Mouse (Mus musculus) gastrocnemius, adult 2 months (tissue): ENCODE results near the gene Doc2g. TPM values are rescaled to one million over a fixed set of nuclear protein-coding genes. Genes with fewer than 3 reads are reported as not detected.
"Not testable (repeated sequence)": the region's sequence is repeated elsewhere in the genome, so short reads cannot be mapped to it uniquely, and the experiment has no call there.

Source experiments
- DNase-seq: peaks from one replicate; pipeline ENCODE4 v3.0.0; 2022
- H3K27ac ChIP-seq: fragments of 200-600 bp; 2 replicates; pipeline ENCODE4 v1.8.1; 2022; ENCODE audit warnings: mild to moderate bottlenecking
- H3K4me3 ChIP-seq: fragments of 200-600 bp; 2 replicates; pipeline ENCODE4 v1.8.1; 2022; ENCODE audit warnings: mild to moderate bottlenecking, moderate library complexity
- CTCF ChIP-seq: fragments of 200-600 bp; IDR thresholded peaks from 2 replicates; pipeline ENCODE4 v1.8.1; 2022; ENCODE audit warnings: antibody characterized with exemption, mild to moderate bottlenecking, moderate library complexity
- intact Hi-C: fragments of 180-260 bp; cut with DNase I; formaldehyde crosslinking; loops from one replicate; pipeline ENCODE4 v1.15.1; 2025
- total RNA-seq, 2 experiments: library from RNA; stranded (reverse); gene quantifications; 2 replicates each; pipeline ENCODE4 v1.2.3; 2021

The Doc2g gene
- total RNA-seq, 2 experiments from 2014 or later = 0.56 to 2.6 TPM

DNA sequence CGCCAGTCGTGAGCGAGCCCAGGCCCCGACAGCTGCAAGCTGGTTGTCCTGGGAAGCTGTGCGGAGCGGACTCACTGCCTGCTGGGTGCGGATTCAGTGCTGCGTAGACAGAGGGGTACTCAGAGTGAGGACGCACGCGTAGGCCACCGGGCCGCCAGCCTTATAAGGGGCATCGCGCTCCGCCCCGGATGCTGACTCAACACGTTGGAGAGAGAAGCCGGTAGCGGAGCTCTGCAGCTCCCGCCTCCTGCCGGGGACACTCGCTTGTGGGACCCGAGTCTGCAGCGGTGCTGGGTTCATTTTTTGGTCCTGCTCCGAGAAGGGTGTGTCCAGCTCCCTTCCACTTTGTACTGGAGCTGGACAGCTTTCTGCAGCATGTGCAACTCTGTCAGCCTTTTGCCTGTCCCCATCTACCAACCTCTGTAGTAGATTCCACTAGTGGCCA lies 34.7 kb downstream of the Doc2g start, which contains the start of gene Gstp1:
Gstp1 (minus strand) TSS at position 198 of the 445 bp plus-strand sequence.
- H3K27ac ChIP-seq = peak within 1 kb of the TSS; percentile 94
- TF ChIP-seq CTCF = peak; percentile 36; the same call in 1 of the 2 replicates
- H3K4me3 ChIP-seq = peak within 1 kb of the TSS; percentile 84
- peak; percentile 95 for DNase-seq
- intact Hi-C loops = no loop called here

DNA sequence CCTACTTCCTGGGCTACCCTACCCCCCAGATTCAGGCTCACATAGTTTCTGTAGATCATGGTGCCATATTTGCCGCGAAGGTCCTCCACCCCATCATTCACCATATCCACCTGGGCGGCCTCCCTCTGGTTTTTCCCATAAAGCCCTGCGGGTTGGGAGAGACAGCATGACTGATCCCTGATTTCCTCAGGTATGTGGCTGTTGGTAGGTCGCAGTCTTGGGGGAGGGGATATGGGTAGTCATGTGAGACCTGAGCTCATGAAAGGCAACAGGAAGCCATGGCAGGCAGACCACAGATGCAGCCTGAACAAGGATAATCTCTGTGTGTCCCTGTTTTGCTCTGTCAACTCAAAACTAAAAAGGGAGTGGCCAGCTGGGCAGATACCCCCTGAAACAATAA lies 37.8 kb downstream of the Doc2g start:
- H3K4me3 ChIP-seq, DNase-seq, H3K27ac ChIP-seq, intact Hi-C loops: not testable (repeated sequence)

DNA sequence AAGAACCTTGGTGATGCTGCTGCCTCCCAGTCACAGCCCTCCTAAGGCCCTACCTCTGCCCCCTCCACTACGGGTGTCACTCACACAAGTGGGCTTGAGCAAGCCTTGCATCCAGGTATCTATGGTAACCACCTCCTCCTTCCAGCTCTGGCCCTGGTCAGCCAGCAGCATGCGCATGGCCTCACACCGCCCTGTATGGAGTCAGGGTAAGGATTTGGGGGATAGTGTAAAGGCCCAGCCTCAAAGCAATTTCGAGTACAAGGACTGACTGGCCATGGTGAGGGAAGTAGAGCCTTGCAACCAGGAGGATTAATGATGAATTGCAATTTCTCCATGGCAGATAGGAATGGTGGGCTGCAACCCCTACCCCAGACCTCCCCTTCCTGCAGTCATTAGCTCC lies 38.4 kb downstream of the Doc2g start:
- DNase-seq, intact Hi-C loops: not testable (repeated sequence)
- H3K27ac ChIP-seq = peak overlapping the region; percentile 86
- peak overlapping the region; percentile 69 for H3K4me3 ChIP-seq

DNA sequence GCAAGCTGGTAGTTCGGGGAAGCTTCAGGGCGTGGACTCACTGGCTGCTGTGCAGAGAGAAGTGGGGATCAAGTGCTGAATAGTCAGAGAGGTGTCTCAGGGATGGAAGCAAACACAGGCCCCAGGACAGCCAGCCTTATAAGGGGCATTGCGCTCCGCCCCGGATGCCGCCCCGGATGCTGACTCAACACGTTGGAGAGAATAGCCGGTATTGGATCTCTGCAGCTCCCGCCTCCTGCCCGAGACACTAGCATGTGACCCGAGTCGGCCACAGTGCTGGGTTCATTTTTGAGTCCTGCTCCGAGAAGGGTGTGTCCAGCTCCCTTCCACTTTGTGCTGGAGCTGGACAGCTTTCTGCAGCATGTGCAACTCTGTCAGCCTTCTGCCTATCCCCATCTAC lies 39.0 kb downstream of the Doc2g start:
- DNase-seq = peak; percentile 87
- Histone ChIP-seq H3K4me3 (peak overlapping the region; percentile 69), H3K27ac (peak overlapping the region; percentile 86)
- intact Hi-C loops = no loop called here
- TF ChIP-seq CTCF = no peak

DNA sequence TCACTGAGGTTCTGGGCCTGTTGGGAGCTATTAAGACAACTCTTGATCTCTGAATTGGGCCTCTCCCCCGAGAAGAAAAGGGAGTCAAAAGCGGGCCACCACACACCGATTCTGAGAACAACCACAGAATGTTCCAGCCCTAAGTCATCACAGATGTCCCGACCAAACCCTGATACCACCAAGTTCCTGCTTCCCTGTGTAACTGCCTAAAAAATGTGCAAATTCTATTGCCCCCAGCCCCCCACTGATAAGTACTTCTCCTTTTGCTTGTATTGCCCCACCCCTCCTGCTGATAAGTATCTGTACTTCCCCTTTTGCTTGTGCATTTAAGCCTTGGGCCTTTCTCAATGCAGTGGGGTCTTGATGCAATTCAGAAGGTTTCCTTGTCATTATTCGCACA lies 41.0 kb downstream of the Doc2g start:
- intact Hi-C loops = not testable (repeated sequence)

DNA sequence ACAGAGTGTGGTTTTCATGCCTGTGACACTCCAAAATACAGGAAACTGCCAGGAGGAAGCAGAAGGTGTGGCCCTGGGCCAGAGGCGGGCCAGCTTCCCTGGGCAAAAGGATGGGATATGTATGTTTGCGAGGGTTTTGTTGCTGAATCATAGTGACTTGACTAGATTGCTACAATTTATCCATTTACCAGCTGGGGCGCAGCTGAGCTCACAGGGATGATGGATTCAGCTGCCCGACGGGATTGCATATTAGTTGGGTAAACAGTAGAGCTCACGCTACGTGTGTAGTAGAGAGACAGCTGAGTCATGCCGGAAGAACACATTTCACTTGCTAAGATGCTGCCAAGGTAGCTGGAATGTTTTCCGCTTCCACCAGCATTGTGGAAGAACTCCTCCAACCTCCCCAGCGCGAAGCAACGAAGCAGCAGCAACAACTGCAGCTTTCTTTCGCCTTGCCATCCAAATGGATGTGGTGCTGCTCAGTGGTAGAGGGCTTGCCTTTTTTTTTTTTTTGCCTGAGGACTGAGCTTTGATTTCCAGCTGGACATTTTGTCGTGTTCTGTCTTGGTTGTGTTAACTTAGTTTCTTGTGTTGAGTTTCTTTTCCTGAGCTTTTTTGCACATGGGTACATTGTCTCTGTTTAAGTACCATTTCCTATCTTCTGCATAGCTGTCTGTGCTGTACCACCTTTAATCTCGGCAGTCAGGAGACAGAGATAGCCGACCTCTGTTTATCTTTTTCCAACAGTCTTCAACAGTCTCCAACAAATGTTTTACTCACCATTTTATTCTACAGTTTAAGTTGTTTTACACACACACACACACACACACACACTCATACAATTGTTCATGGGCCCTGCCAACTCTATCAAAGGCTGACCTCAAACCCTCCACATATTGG lies 43.1 kb downstream of the Doc2g start, which contains the start of gene Gstp2:
Gstp2 (minus strand) TSS at position 58 of the 900 bp plus-strand sequence.
- DNase-seq = peak; percentile 85
- TF ChIP-seq CTCF = peak; percentile 62
- intact Hi-C loops = no loop called here
- Histone ChIP-seq H3K27ac (peak within 1 kb of the TSS; percentile 89), H3K4me3 (peak within 1 kb of the TSS; percentile 61)

More for the DNA sequence above, 41.0 kb downstream of the Doc2g start:
- H3K4me3 ChIP-seq, DNase-seq, H3K27ac ChIP-seq: not testable (repeated sequence)

DNA sequence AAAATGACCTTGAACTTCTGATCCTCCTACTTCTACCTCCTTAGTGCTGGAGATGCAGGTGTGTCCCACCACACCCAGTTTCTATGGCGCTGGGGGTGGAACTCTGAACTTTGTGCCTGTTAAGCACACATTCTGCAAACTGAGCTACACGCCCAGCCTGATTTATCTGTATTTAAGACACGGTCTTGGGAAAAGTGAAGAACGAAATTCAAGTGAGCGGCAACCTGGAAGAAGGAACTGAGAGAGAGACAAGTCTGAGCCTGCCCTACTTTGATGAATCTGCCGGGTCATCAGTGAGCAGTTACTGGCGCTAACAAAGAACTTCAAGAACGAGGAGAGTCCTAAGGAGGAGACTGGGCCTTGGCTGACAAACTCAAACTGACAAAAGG lies 43.7 kb downstream of the Doc2g start:
- H3K27ac ChIP-seq = peak overlapping the region; percentile 89
- DNase-seq = no peak
- intact Hi-C loops = no loop called here
- TF ChIP-seq CTCF = no peak
- H3K4me3 ChIP-seq = no peak overlapping the region

DNA sequence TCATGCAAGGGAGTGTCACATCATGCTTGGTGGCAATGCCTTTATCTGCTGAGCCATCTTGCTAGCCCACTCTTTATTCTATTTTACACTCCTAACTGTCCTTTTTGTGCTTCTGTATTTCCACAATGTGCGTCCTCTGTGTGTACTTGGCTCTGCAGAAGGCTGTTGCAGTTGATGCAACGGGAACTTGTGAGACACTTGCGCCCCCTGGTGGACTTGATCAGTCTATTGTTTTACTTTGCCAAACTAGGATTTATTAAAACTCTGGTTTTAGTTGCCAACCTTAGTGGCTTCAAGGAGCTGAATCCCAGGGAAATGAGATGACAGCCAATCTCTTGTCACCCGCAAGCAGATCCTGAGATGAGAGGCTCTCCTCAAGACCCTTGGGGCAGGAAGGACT lies 44.7 kb downstream of the Doc2g start:
- TF ChIP-seq CTCF = peak; percentile 86
- H3K27ac ChIP-seq = no peak overlapping the region; the same call in 1 of the 2 replicates
- intact Hi-C loops = loop anchor here (1.0 kb wide), 1 partner anchor 29 kb away; no protein-coding TSS in a partner anchor
- H3K4me3 ChIP-seq = no peak overlapping the region
- peak; percentile 85 for DNase-seq

DNA sequence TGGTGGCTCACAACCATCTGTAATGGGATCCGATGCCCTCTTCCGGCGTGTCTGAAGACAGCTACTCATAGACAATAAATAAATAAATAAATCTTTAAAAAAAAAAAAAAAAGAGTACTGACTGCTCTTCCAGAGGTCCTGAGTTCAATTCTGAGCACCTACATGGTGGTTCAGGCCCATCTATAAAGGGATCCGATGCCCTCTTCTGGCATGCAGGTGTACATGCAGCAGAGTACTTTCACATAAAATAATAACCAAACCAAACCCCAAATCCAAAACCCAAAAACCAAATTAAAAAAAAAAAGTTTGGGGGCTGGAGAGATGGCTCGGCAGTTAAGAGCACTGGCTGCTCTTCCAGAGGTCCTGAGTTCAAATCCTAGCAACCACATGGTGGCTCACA lies 46.0 kb downstream of the Doc2g start:
- H3K27ac ChIP-seq, H3K4me3 ChIP-seq, intact Hi-C loops, DNase-seq: not testable (repeated sequence)

DNA sequence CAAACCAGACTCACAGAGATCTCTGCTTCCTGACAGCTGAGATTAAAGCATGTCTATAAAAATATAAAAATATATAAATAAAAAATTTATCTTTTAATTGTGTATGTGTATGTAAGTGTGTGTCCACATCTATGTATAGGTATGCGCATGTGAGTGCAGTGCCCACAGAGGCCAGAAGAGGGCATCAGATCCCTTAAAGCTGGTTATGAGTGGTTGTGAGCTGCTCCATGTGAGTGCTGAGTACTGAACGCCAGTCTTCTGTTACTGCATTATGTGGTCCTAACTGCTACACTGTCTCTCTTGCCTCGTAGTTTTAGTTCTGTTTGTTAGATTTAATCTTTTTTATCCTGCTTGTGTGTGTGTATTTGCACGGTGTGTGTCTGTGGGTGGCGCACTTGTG lies 47.9 kb downstream of the Doc2g start:
- intact Hi-C loops = loop anchor here (2.0 kb wide), 1 partner anchor 104 kb away; no protein-coding TSS in a partner anchor
- no peak for DNase-seq
- peak; percentile 24; the same call in 1 of the 2 replicates for TF ChIP-seq CTCF
- Histone ChIP-seq H3K27ac (peak overlapping the region; percentile 46), H3K4me3 (no peak overlapping the region)

DNA sequence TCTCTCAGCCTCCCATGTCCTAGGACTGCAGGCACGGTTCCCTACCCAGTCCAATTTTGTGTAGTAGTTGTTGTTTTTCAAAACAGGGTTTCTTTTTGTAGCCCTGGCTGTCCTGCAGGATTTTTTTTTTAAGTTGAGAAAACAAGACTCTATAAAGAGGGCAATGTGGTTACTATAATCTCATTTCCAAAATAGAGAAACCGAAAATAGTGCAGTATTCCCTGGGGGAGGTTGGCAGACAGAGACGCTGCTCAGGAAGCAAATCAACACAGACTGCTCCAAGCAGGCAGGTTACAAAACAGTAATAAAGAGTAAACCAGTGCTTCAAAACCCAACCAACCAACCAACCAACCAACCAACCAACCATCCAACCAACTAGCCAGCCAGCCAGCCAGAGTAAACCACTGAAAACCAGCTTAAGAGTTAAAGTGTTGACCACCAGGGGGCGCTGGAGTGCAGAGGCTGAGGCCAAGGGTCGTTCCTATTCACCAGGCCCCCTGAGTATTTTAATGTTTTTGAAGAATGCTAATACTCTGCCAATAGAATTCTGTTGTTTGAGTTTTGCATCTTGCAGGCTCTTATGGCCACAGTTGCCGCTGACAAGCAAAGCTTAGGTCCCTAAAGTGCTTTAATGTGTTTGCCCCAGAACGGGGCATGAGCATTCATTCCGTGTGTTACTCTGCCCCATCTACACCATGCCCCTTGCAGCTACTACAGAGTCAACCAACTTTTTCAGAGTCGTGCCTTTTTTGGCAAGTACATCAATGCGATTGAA lies 48.8 kb downstream of the Doc2g start:
- intact Hi-C loops = loop anchor here (2.0 kb wide), 1 partner anchor 105 kb away; no protein-coding TSS in a partner anchor
- peak; percentile 75 for DNase-seq
- peak overlapping the region; percentile 48; the same call in 1 of the 2 replicates for H3K27ac ChIP-seq
- H3K4me3 ChIP-seq = no peak overlapping the region
- TF ChIP-seq CTCF = peak; percentile 78

DNA sequence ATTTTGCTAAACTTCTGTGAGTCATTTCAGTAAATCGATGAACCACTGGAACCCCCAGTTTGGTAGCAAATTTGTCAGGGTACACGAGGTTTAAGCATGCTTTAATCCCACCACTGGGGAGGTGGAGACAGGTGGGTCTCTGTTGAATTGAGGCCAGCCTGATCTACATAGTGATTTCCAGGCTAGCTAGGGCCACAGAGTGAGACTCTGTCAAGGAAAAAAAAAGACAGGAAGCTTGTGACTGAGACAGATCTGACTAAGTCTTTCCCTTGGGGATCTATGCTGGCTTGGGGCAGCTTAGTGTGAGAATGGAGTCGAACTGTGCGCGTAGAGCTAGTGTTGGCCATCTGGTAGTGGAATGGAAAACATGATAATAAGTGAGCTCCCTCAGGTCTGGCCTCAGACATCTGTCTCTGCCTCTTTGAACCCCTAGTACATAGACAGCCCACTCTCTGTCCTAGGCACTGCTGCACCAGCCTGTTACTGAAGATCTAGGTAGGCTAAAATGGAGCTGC lies 49.5 kb downstream of the Doc2g start:
- intact Hi-C loops = no loop called here
- no peak overlapping the region for H3K4me3 ChIP-seq
- DNase-seq = no peak
- TF ChIP-seq CTCF = no peak
- peak overlapping the region; percentile 48 for H3K27ac ChIP-seq

DNA sequence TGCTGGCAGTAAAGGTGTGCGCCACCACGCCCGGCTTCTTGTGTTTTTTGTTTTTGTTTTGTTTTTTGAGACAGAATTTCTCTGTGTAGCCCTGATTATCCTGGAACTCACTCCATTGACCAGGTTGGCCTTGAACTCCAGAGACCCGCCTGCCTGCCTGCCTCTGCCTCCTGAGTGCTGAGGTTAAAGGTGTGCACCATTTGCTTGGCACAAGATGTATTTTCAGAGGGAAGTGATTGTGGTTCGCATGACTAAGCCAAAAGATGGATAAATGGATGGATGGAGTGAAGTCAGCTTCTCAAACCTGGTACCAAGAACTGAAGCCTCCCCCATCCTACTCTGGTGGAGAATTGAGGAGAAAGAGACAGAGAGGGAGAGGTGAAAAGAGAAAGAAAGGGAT lies 51.5 kb downstream of the Doc2g start:
- intact Hi-C loops = no loop called here
- DNase-seq = no peak
- no peak overlapping the region for H3K4me3 ChIP-seq
- TF ChIP-seq CTCF = no peak
- H3K27ac ChIP-seq = no peak overlapping the region
